Mouse (Mus musculus): Measurements from ENCODE around the gene Mfap2. TPM values are rescaled to one million over a fixed set of nuclear protein-coding genes. Genes with fewer than 3 reads are reported as not detected.

Gene Mfap2
- polyA plus RNA-seq, 1 experiment from 2014 or later, result 173 TPM

DNA sequence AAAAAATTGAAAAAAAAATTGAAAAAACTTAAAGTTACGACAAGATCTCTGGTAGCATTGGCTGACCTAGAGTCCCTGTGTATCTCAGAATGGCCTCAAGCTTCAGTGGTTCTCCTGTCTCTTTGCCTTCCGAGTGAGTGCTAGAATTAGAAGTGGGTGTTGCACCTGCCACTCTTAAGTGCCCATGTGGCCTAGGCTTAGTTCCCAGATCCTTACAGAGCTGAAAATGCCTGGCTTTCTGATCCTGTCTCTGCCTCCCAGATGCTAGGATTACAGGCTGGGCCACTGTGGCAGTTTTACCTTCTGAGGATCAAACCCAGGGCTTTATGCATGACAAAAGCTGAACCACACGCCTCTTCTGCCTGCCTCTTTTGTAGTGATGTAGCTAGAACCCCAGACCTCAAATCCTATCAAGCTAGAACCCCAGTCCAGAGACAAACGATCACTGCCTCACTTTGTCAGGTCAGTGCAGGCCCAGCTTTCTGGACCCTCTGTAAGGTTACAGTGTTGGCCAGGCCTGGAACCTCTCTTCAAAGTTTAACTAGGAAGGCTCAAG, 54.0 kb downstream of the Mfap2 start:
- peaks cover 31% of the 10 kb centered on the region for H3K4me1 ChIP-seq (replicated peaks)
- H3K9ac ChIP-seq, result no peak overlapping the region
- H3K27me3 ChIP-seq, result no peaks in the 10 kb centered on the region
- peaks cover 29% of the 10 kb centered on the region for H3K36me3 ChIP-seq
- H3K4me2 ChIP-seq, result no peak overlapping the region
- no peaks in the 10 kb centered on the region for H3K9me3 ChIP-seq
- WGBS, result 84% methylated on average over 4 of the region's 4 CpGs
- H3K27ac ChIP-seq (replicated peaks), result no peak overlapping the region
- ATAC-seq (ENCODE audit: low FRiP score, low read depth), result no peak
- H3K4me3 ChIP-seq, result no peak overlapping the region

DNA sequence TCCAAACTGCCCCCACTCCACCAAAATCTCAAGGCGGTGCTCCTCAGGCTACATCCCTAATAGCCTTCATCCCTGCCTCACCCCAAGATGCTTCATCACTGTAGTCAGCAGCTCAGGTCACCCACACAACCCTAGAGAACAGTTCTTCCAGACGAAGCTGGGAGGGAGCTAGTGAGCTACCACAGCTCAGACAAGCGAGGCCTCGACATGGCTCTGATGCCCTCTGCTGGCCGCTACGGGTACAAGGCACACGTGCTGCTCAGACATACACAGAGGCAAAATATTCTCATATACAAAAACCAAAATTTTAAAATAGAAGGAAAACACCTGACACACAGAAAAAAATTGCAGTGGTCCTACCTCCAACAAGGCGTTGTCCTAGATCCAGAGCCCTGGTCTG, 54.9 kb downstream of the Mfap2 start:
- no peak overlapping the region for H3K4me2 ChIP-seq
- H3K27ac ChIP-seq (replicated peaks), result 0 out of 2 replicates have a peak overlapping the region, but pooled peaks have one; percentile 10
- no peak overlapping the region for H3K4me3 ChIP-seq
- ATAC-seq (ENCODE audit: low FRiP score, low read depth), result no peak
- H3K9ac ChIP-seq, result no peak overlapping the region
- no peaks in the 10 kb centered on the region for H3K9me3 ChIP-seq
- H3K27me3 ChIP-seq, result no peaks in the 10 kb centered on the region
- 3% methylated on average over 8 of the region's 8 CpGs for WGBS
- peaks cover 36% of the 10 kb centered on the region for H3K36me3 ChIP-seq
- H3K4me1 ChIP-seq (replicated peaks), result peaks cover 22% of the 10 kb centered on the region

Other genes with a start within 250 kb of the Mfap2 start
- 0.09 TPM in 2 replicates for gene Padi4, start 236.2 kb upstream of the Mfap2 start, polyA plus RNA-seq (2015; fragmentation: Nextera tagmentation; extraction: Ambion mirVana)
- gene Padi3, start 199.8 kb upstream of the Mfap2 start, polyA plus RNA-seq (2015; fragmentation: Nextera tagmentation; extraction: Ambion mirVana), result not detected in 2 replicates
- gene Padi1, start 164.6 kb upstream of the Mfap2 start, polyA plus RNA-seq (2015; fragmentation: Nextera tagmentation; extraction: Ambion mirVana), result 0.06 TPM in 1 of 2 replicates, not detected in the other
- gene Padi2, start 104.1 kb upstream of the Mfap2 start, polyA plus RNA-seq (2015; fragmentation: Nextera tagmentation; extraction: Ambion mirVana), result 1.2 and 2.2 TPM in 2 replicates
- 480 TPM in 2 replicates for gene Sdhb, start 49.2 kb upstream of the Mfap2 start, polyA plus RNA-seq (2015; fragmentation: Nextera tagmentation; extraction: Ambion mirVana)
- gene Atp13a2, start 23.5 kb upstream of the Mfap2 start, polyA plus RNA-seq (2015; fragmentation: Nextera tagmentation; extraction: Ambion mirVana), result 181 and 193 TPM in 2 replicates
- gene Crocc, start 50.1 kb downstream of the Mfap2 start, polyA plus RNA-seq (2015; fragmentation: Nextera tagmentation; extraction: Ambion mirVana), result 6.2 and 7.7 TPM in 2 replicates
- gene Necap2, start 67.9 kb downstream of the Mfap2 start, polyA plus RNA-seq (2015; fragmentation: Nextera tagmentation; extraction: Ambion mirVana), result 50.6 and 56.2 TPM in 2 replicates
- gene Spata21, start 77.9 kb downstream of the Mfap2 start, polyA plus RNA-seq (2015; fragmentation: Nextera tagmentation; extraction: Ambion mirVana), result 0.43 and 0.71 TPM in 2 replicates
- gene Szrd1, start 129.4 kb downstream of the Mfap2 start, polyA plus RNA-seq (2015; fragmentation: Nextera tagmentation; extraction: Ambion mirVana), result 24.9 TPM in 2 replicates
- 23.7 and 25.2 TPM in 2 replicates for gene Fbxo42, start 137.5 kb downstream of the Mfap2 start, polyA plus RNA-seq (2015; fragmentation: Nextera tagmentation; extraction: Ambion mirVana)
- gene Rsg1, start 203.5 kb downstream of the Mfap2 start, polyA plus RNA-seq (2015; fragmentation: Nextera tagmentation; extraction: Ambion mirVana), result 7.8 and 10.9 TPM in 2 replicates
- gene Arhgef19, start 229.1 kb downstream of the Mfap2 start, polyA plus RNA-seq (2015; fragmentation: Nextera tagmentation; extraction: Ambion mirVana), result 1.5 and 1.7 TPM in 2 replicates